Mouse (Mus musculus) CH12.LX (cell line): ENCODE measurements at regions not wholly inside any gene's neighbourhood (a gene's known extent, or its start where the extent isn't known, plus 50 kb on each side); places are given as distances from the start of the nearest gene placed in this dataset.
"Not testable (repeated sequence)": the region's sequence is repeated elsewhere in the genome, so short reads cannot be mapped to it uniquely, and the experiment has no call there.

Source experiments
- DNase-seq: peaks from one replicate; pipeline ENCODE4 v3.0.0-alpha.2; 2013; ENCODE audit errors: extremely low read depth
- H3K27ac ChIP-seq: 2 replicates; pipeline ENCODE4 v1.5.1; 2012; ENCODE audit warnings: low read depth, mild to moderate bottlenecking, control low read depth, moderate library complexity; ENCODE audit not compliant: insufficient read depth
- H3K27me3 ChIP-seq: replicated peaks from 2 replicates; pipeline ENCODE3; 2012; ENCODE audit warnings: inconsistent platforms
- H3K36me3 ChIP-seq, 2 experiments: replicated peaks in 1 of 2; 2 replicates each; pipeline versions ENCODE3 to v1.6.1; 2012; ENCODE audit warnings: inconsistent platforms in 1 of 2, low read length in 1 of 2, mild to moderate bottlenecking in 1 of 2, mixed read lengths in 1 of 2, moderate library complexity in 1 of 2; ENCODE audit not compliant: control insufficient read depth in 1 of 2, insufficient read depth in 1 of 2
- H3K4me1 ChIP-seq, 2 experiments: 2 replicates each; pipeline ENCODE4 v1.6.1; 2012; ENCODE audit warnings: inconsistent platforms in 1 of 2, moderate library complexity in 1 of 2; ENCODE audit not compliant: insufficient read depth in 2 of 2, control insufficient read depth in 1 of 2
- H3K4me2 ChIP-seq: 2 replicates; pipeline ENCODE4 v1.6.1; 2012; ENCODE audit warnings: low read depth, mild to moderate bottlenecking, control low read depth; ENCODE audit not compliant: poor library complexity, insufficient read depth, severe bottlenecking
- H3K4me3 ChIP-seq, 3 experiments: fragments of 150-350 bp in 1 of 3; sonication (generic) in 1 of 3; replicated peaks in 1 of 3; 2 replicates each; pipeline versions ENCODE3 to v1.5.1; 2011 to 2012; ENCODE audit warnings: low read depth in 2 of 3, low read length in 2 of 3, mild to moderate bottlenecking in 2 of 3, moderate library complexity in 2 of 3, control low read depth in 1 of 3, improper control_type of control experiment in 1 of 3, inconsistent platforms in 1 of 3, mixed read lengths in 1 of 3; ENCODE audit not compliant: poor library complexity in 1 of 3
- H3K79me2 ChIP-seq: replicated peaks from 2 replicates; pipeline ENCODE4 v1.6.1; 2012; ENCODE audit warnings: mild to moderate bottlenecking, moderate library complexity; ENCODE audit not compliant: control insufficient read depth, poor library complexity, insufficient read depth, severe bottlenecking; ENCODE audit errors: extremely low read depth
- H3K9ac ChIP-seq: 2 replicates; pipeline ENCODE4 v1.6.1; 2012; ENCODE audit warnings: low read depth, mild to moderate bottlenecking, control low read depth, moderate library complexity; ENCODE audit not compliant: insufficient read depth
- H3K9me3 ChIP-seq: replicated peaks from 2 replicates; pipeline ENCODE3; 2012; ENCODE audit warnings: low read length, inconsistent platforms, mixed read lengths
- CHD1 ChIP-seq: IDR thresholded peaks from 2 replicates; pipeline ENCODE4 v1.6.1; 2012; ENCODE audit warnings: low read depth, low read length, improper control_type of control experiment, inconsistent platforms
- ETS1 ChIP-seq: conservative IDR thresholded peaks from 2 replicates; pipeline ENCODE4 v1.6.1; 2012; ENCODE audit warnings: low read depth, mild to moderate bottlenecking, inconsistent platforms, low read length, improper control_type of control experiment, moderate library complexity
- GABPA ChIP-seq: IDR thresholded peaks from 2 replicates; pipeline ENCODE4 v1.6.1; 2012; ENCODE audit warnings: low read depth, low read length, improper control_type of control experiment, inconsistent platforms; ENCODE audit not compliant: insufficient replicate concordance
- MAZ ChIP-seq: IDR thresholded peaks from 2 replicates; pipeline ENCODE4 v1.6.1; 2012; ENCODE audit warnings: low read depth, mild to moderate bottlenecking, inconsistent platforms, low read length, improper control_type of control experiment, moderate library complexity
- MEF2A ChIP-seq: IDR thresholded peaks from 2 replicates; pipeline ENCODE4 v1.6.1; 2014; ENCODE audit warnings: low read depth, mild to moderate bottlenecking, inconsistent platforms, low read length, improper control_type of control experiment, borderline replicate concordance
- POLR2A ChIP-seq: IDR thresholded peaks from 2 replicates; pipeline ENCODE4 v1.6.1; 2011; ENCODE audit warnings: low read depth, mild to moderate bottlenecking, improper control_type of control experiment, low read length
- dilution Hi-C: fragments of 300-500 bp; cut with MboI; formaldehyde crosslinking; loops from 2 replicates; pipeline ENCODE4 v1.14.3; 2020; ENCODE audit warnings: low sequenced_read_pairs; ENCODE audit not compliant: extremely low pct_unique_long_range_greater_than_20kb, extremely low pct_ligation_motif_present
- in situ Hi-C: fragments of 300-500 bp; cut with MboI; formaldehyde crosslinking; loops from 3 replicates; pipeline ENCODE4 v1.14.3; 2019; ENCODE audit warnings: low sequenced_read_pairs, low pct_ligation_motif_present, low pct_unique_long_range_greater_than_20kb, mixed read lengths

DNA sequence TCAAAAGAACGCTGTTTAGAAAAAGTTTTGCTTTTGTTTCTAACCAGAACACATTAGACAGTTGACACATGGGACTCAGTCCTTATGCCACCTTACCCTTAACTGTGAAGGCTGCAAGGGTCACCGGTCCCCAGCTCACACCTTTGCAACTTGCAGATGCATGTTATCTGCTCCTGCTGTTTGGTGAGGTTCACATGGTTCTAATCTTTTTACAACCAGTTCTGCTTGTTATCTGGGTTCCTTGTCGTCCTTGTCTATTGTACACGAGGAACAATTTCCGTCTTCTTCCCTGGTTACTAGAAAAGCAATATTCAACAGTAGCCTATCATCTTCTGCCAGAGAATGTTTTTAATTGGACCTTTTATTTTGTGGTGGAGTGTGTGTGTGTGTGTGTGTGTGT lies 200.8 kb downstream of the Gm21738 start:
- DNase-seq, H3K27ac ChIP-seq, H3K79me2 ChIP-seq, H3K36me3 ChIP-seq, H3K9ac ChIP-seq, H3K9me3 ChIP-seq, H3K27me3 ChIP-seq, in situ Hi-C loops, H3K4me2 ChIP-seq, H3K4me3 ChIP-seq, dilution Hi-C loops, H3K4me1 ChIP-seq: not testable (repeated sequence)

DNA sequence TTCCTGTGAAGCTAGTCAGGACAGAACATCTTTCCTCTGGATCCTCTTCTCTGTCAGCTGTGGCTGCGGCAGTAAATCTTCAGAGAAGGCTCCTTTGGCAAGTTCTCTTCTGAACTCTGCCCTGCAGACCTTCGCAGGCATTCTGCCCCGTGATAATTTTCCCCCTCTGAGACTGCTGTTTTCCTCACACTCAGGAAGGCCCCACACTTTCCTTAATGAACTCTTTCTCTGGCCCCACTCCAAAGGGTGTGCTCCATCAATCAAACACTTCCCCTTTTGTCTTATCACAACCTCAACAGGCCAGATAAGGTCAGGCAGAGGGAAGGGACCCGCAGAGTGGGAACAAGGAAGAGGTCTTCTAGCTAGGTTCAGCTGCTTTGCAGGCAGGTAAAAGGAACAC lies 210.2 kb downstream of the Gm21738 start:
- dilution Hi-C loops: no loop called here
- TF ChIP-seq POLR2A: no peak
- no peak for TF ChIP-seq CHD1
- no peak for TF ChIP-seq MEF2A
- no peak for TF ChIP-seq GABPA
- TF ChIP-seq ETS1: no peak
- no peak for TF ChIP-seq MAZ

GRCm38 (mm10) chr14:19180203-19180602 lies 238.5 kb downstream of the Gm21738 start:
- H3K9me3 ChIP-seq, H3K27ac ChIP-seq, H3K4me1 ChIP-seq, DNase-seq, H3K79me2 ChIP-seq, H3K9ac ChIP-seq, H3K36me3 ChIP-seq, H3K4me2 ChIP-seq, H3K27me3 ChIP-seq, dilution Hi-C loops, in situ Hi-C loops, H3K4me3 ChIP-seq: not testable (repeated sequence)

More for the DNA sequence above, 210.2 kb downstream of the Gm21738 start:
- no peaks in the 10 kb centered on the region for H3K79me2 ChIP-seq
- no peaks in the 10 kb centered on the region for H3K9me3 ChIP-seq
- no peak overlapping the region for H3K4me3 ChIP-seq
- no peak for DNase-seq
- H3K36me3 ChIP-seq: no peaks in the 10 kb centered on the region
- H3K27ac ChIP-seq: no peak overlapping the region
- no peaks in the 10 kb centered on the region for H3K27me3 ChIP-seq
- in situ Hi-C loops: no loop called here
- H3K4me1 ChIP-seq: no peaks in the 10 kb centered on the region
- H3K9ac ChIP-seq: no peak overlapping the region
- no peak overlapping the region for H3K4me2 ChIP-seq

DNA sequence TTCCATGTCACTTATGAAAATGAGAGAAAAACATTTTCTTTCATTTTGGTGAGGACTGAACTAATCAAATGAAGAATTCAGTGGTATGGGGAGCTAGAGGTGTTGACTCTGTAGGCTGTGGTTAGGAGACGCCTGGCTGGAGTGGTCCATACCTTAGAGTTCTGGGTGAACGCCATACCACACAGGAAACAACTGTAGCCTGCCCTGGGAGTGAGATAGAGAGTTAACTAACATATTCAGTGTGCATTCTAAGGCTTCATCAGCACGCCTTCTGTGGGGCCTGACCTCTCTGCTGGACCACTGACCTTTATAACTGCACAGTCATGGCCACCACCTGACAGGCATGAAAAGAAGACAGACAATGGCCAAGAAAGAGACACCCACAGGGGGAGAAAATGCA lies 240.7 kb downstream of the Gm21738 start:
- H3K9me3 ChIP-seq, H3K4me2 ChIP-seq, H3K4me1 ChIP-seq, H3K27ac ChIP-seq, H3K36me3 ChIP-seq, in situ Hi-C loops, H3K4me3 ChIP-seq, dilution Hi-C loops, H3K27me3 ChIP-seq, H3K9ac ChIP-seq, H3K79me2 ChIP-seq, DNase-seq: not testable (repeated sequence)
